Mouse (Mus musculus): ENCODE results near the gene Plcg1. TPM values are rescaled to one million over a fixed set of nuclear protein-coding genes. Genes with fewer than 3 reads are reported as not detected.

Gene Plcg1
- polyA plus RNA-seq, 1 experiment, result 9.1 TPM

DNA sequence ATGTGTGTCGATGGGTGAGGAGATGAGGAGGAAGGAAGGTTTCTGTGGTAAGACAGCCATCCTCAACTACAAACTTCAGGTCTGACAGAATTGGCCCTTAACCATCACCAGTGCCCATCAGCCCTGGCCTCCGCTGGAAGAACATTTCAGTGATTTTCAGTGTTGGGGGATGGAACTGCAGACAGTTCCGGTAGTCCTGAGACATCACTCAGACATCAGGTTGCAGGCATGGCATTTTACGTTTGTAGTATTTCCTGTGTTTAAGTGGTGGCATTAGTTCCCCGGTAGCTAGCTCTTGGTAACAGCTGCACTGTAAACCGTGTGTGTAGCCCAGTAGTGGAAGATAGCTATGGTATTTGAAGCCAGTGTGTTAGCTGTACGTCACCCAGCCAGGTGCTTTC lies 2.0 kb downstream of the Plcg1 start:
- 55% methylated on average over 7 of the region's 7 CpGs for WGBS
- no peak for DNase-seq (ENCODE audit: low read depth, low spot score)

- WGBS, result 84% methylated on average over 3 of the region's 3 CpGs
- no peak for DNase-seq (ENCODE audit: low read depth, low spot score)
These were observed 3.2 kb downstream of the Plcg1 start for GRCm38 (mm10) chr2:160734331-160734730.

DNA sequence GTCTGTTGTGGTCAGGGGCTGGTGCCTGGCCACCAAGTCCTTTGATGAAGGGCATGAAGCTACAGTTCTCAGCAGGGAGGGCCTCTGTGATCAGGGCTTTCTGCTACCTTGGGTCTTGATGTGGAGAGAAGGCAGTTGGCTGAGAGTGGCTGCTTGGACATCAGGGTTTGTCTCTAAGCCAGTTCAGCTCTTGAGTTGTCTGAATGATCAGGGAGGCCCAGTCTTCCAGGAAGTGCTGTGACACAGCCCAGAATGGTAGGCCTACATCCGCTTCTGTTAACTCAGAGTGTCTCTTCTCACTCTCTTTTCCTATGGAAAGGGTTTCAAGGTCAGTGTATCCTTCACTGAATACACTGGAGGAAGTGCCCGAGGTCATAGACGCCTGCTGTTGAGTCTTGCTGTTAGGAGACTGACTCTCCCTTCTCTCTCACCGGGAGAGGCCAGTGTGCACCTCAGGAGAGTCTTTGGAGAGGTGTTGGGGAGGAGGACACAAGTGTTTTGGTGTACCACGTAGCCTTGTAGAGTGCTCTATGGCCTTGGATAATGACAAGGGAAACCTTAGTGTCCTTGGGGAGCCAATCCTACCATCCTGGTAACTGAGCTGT lies 4.7 kb downstream of the Plcg1 start:
- WGBS, result 72% methylated on average over 5 of the region's 5 CpGs
- no peak for DNase-seq (ENCODE audit: low read depth, low spot score)

DNA sequence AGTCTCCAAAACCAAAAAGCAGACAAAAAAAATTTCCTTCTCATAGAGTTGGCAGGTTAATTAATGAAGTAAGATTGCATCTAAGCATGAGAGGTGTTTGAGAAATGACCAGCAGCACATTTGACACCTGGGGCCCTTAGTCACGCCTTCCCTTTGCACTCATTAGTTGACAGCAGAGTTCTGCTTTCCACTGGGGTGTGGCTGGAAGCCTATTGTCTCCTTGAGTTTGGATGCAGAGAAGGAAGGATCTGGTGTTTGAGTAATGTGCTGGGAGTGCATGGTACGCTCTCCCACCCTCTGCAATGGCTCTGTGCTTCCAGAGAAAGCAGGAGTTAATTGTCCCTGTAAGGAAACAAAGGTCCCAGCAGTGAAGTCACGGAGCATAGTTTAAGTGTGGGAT lies 5.4 kb downstream of the Plcg1 start:
- DNase-seq (ENCODE audit: low read depth, low spot score), result no peak
- WGBS, result 87% methylated on average over 3 of the region's 3 CpGs

- DNase-seq (ENCODE audit: low read depth, low spot score), result peak; percentile 27
- 21% methylated on average over 5 of the region's 5 CpGs for WGBS
These were observed 7.3 kb downstream of the Plcg1 start for GRCm38 (mm10) chr2:160738354-160738753.

GRCm38 (mm10) chr2:160739647-160740356 lies 8.7 kb downstream of the Plcg1 start:
- DNase-seq (ENCODE audit: low read depth, low spot score), result no peak
- WGBS, result 24% methylated on average over 2 of the region's 2 CpGs

- WGBS, result 61% methylated on average over 11 of the region's 11 CpGs
- no peak for DNase-seq (ENCODE audit: low read depth, low spot score)
These were observed 9.5 kb downstream of the Plcg1 start for GRCm38 (mm10) chr2:160740521-160741156.

DNA sequence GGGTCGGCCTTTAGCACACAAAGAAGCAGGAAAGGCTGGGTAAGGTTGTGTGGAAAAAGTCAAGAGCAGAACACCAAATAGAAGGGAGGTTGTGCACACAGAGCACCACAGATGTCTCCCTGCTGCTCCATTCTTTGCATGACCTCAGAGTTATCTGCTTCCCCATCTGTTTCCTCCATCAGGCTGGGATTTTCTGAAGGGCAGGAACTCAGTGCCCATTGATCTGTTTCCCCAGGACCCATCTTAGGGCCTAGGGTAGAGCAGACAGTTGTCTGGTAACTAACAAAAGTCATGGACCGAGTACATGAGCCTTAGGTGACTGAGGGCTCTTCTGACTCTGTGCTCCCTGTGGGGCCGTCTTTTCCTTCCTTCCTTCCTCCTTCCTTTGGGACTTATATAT lies 10.5 kb downstream of the Plcg1 start:
- 70% methylated on average over 3 of the region's 3 CpGs for WGBS
- no peak for DNase-seq (ENCODE audit: low read depth, low spot score)

DNA sequence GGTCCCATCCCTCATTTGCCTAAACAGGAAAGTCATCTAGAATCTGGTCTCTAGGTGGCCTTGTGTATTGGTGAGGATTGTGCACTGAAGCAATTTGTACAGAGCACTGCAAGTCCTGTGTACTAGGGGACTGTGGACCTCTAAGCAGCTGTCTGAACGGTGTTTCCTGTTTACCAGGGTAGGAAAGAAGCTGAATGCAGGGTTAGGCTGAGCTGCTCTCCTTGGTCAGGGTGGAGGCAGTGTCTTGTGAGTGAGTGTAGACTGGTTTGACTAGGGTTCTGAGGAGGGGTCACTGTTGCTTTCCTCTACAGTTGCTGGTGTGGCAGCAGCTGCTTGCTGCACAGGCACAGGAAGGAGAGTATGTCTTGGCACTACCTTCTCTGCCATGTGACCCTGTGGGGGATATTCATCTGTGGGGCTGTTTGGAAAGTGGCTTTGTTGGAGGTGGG lies 11.1 kb downstream of the Plcg1 start:
- WGBS, result 36% methylated on average over 1 of the region's 1 CpGs
- DNase-seq (ENCODE audit: low read depth, low spot score), result no peak

DNA sequence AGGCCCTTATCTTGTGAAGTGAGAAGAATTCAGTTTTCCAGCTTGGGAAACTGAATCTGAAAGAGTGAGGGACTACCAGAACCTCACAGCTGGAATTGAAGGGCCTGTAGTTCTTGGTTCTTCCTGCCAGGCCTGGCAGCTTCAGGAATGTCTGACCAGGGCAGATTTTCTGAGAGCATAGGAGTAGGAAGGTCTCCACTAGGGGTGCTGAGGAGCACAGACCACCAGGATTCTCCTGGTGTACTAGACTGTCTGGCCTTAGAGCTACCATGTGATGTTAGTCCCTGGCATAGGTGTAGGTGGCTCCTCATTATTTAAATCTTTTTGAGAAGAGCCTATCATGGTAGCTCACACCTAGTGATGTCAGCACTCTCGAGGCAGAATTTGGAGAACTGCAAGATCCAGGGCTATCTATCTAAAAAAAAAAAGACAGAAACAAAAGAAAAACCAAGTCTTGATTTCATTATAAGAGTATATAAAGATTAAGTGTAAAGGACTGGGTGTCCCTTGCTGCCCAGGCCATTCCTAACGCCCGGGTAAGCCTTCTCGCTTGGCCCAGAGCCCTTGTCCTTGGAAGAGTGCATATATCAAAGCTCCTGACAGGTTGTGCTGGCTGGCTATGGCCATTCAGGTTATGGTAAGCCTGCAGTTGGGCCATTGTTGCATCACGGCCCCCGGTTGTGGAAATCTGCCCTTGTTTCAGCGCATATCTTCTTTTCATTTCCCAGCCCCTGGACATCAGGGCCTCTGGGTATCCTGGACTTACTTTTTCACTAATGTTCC lies 13.1 kb downstream of the Plcg1 start:
- DNase-seq (ENCODE audit: low read depth, low spot score), result no peak

GRCm38 (mm10) chr2:160744823-160745210 lies 13.7 kb downstream of the Plcg1 start:
- no peak for DNase-seq (ENCODE audit: low read depth, low spot score)
- WGBS, result 66% methylated on average over 5 of the region's 5 CpGs

More for the DNA sequence above, 13.1 kb downstream of the Plcg1 start:
- 82% methylated on average over 7 of the region's 7 CpGs for WGBS

- DNase-seq (ENCODE audit: low read depth, low spot score), result no peak
- WGBS, result 85% methylated on average over 1 of the region's 1 CpGs
These were observed 14.4 kb downstream of the Plcg1 start for GRCm38 (mm10) chr2:160745497-160745896.

GRCm38 (mm10) chr2:160746637-160747036 lies 15.5 kb downstream of the Plcg1 start:
- no peak for DNase-seq (ENCODE audit: low read depth, low spot score)
- 93% methylated on average over 5 of the region's 5 CpGs for WGBS

DNA sequence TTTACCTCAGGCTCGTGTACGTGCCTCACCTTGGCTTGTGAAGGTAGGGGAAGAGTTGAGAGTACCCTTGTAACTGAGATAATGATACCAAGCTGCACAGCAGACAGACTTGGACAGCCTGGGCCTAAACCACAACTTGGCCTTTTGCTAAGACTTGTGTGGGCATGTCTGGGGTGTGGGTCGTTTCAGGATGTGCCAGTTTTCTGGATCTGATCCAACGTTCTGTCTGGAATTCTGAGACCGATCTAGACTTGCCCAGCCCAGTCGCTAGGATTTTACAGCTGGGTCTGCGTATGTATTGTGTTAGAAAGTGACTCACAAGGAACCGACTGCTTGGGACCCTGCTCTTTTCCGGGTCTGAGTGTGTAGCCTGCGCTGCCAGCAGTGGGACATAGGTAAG lies 16.0 kb downstream of the Plcg1 start:
- WGBS, result 57% methylated on average over 10 of the region's 10 CpGs
- no peak for DNase-seq (ENCODE audit: low read depth, low spot score)

DNA sequence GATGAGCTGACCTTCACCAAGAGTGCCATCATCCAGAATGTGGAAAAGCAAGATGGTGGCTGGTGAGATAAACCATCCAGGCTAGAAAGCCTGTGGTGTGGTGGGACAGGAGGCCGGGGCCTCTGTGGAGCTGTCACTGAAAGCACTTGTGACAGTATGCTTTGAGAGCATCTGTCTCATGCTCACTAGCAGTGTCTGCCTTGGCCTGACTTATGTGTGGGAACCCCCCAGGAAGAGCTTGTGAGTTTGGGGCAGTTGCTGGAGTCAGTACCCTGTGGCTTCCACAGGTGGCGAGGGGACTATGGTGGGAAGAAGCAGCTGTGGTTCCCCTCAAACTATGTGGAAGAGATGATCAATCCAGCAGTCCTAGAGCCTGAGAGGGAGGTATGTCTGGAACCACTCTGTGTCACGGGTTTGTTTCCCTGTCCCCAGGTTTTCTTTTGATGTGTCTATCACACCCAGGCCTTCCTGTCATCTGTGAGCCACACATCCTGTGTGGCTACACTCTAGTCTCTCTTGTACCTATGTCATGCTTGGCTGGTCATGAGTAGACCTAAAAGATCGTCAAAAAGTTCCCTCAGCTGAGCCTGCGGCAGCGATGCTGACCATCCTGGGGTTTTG lies 25.6 kb downstream of the Plcg1 start:
- DNase-seq (ENCODE audit: low read depth, low spot score), result no peak
- 84% methylated on average over 6 of the region's 6 CpGs for WGBS

GRCm38 (mm10) chr2:160760433-160761184 lies 29.5 kb downstream of the Plcg1 start:
- 85% methylated on average over 9 of the region's 9 CpGs for WGBS
- DNase-seq (ENCODE audit: low read depth, low spot score), result no peak

DNA sequence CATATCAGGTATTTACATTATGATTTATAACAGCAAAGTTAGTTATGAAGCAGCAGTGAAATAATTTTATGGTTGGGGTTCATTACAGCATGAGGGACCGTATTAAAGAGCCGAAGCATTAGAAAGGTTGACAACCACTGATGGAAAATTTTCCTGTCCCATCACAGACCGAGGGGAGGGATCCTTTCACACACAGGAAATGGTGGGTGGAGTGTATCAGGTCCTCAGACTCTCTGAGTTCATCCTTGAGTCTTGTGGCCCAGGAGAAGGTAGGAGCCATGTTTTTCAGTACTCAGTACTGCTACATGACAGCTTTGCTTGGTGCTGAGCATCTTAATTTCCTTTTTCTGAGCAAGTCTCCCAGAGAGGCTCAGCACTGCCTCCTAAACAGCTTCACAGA lies 32.7 kb downstream of the Plcg1 start:
- WGBS, result 73% methylated on average over 3 of the region's 3 CpGs
- no peak for DNase-seq (ENCODE audit: low read depth, low spot score)

GRCm38 (mm10) chr2:160764386-160764785 lies 33.3 kb downstream of the Plcg1 start:
- 82% methylated on average over 2 of the region's 2 CpGs for WGBS
- DNase-seq (ENCODE audit: low read depth, low spot score), result no peak

- DNase-seq (ENCODE audit: low read depth, low spot score), result no peak
- WGBS, result 74% methylated on average over 3 of the region's 3 CpGs
These were observed 34.0 kb downstream of the Plcg1 start for GRCm38 (mm10) chr2:160765096-160765495.
